Mouse (Mus musculus) fat pad, adult 2 months (tissue): ENCODE data around the gene Cbr4.

Experiments
- DNase-seq: peaks from one replicate; pipeline ENCODE4 v3.0.0-alpha.2; 2011; ENCODE audit warnings: low read depth, low spot score; ENCODE audit errors: extremely low read depth

Cbr4 gene

GRCm38 (mm10) chr8:61539828-61540500 is 52.4 kb downstream of the Cbr4 start:
- no peak for DNase-seq

- DNase-seq, result no peak
These were observed 62.1 kb downstream of the Cbr4 start for GRCm38 (mm10) chr8:61549585-61549984.

GRCm38 (mm10) chr8:61550006-61550748 is 62.6 kb downstream of the Cbr4 start:
- no peak for DNase-seq

- DNase-seq, result no peak
These were observed 64.7 kb downstream of the Cbr4 start for GRCm38 (mm10) chr8:61552221-61552620.

- DNase-seq, result no peak
These were observed 65.3 kb downstream of the Cbr4 start for GRCm38 (mm10) chr8:61552755-61553402.

GRCm38 (mm10) chr8:61555343-61555742 is 67.8 kb downstream of the Cbr4 start:
- no peak for DNase-seq

GRCm38 (mm10) chr8:61556219-61556618 is 68.7 kb downstream of the Cbr4 start:
- DNase-seq, result no peak
